11 mouse cellular contexts compared by ENCODE assay signal in the genomic region with DNA sequence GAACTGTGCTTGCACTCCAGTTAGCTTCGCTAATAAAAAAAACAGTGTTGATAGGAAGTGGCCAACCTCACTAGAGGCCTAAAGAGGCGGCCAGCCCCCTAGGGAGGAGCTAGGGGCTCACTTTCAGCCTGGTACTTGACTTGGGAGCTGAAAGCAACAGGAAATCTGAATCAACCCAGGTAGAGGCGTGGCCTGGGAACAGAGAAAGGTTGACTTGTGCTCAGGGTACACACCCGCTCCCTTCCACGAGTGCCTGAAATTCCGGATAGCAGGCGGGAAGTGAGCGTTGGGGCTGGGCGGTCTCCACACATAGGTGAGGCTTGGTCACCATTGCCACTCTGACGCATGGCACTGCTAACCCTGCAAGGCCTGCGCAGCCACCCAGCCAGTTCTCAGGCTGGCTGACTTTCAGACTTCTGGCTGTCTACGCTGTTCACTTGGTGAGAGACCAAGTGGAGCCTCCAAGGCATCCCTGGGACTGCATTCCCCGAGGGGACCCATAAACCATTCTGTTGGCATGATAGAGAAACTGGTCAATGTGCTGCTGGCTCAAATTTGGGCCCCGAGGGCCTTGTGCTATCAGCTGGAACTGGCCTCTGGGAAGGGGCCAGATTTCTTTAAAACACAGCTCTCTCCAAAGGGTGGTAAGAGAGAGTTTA. TPM values are rescaled to one million over a fixed set of nuclear protein-coding genes. Genes with fewer than 3 reads are reported as not detected.
DNase-seq lines count a peak whose midpoint lies in the region; ATAC-seq and TF ChIP-seq lines count a peak whose summit lies in the region.
"Not testable (repeated sequence)": the region's sequence is repeated elsewhere in the genome, so short reads cannot be mapped to it uniquely, and the experiment has no call there.
"Had no signal": no experiment of that assay in that cellular context is flagged by ENCODE, and none has a peak within 500 bp of the region (broad histone marks: within the 10 kb centered on the region; RNA-seq: fewer than 3 reads in every experiment).

No protein-coding gene starts in this region.

- H3K4me2 ChIP-seq in heart, embryonic 12.5 days; intestine, embryonic 14.5 days (ENCODE audit: low read length); kidney, postnatal 0 days (ENCODE audit: low read length); stomach, embryonic 14.5 days (replicated peaks; ENCODE audit: low read depth, low read length): not testable (repeated sequence)

- DNase-seq in intestine, embryonic 14.5 days (ENCODE audit: low spot score); kidney, postnatal 0 days (ENCODE audit: low spot score): not testable (repeated sequence)
- DNase-seq in lung, adult 2 months: peak; percentile 60
- DNase-seq in lung, postnatal 25 days (ENCODE audit: low spot score): peak; percentile 79
- DNase-seq in urinary bladder, postnatal 25 days (ENCODE audit: low spot score): peak; percentile 39

- H3K4me3 ChIP-seq in heart, embryonic 12.5 days; intestine, embryonic 14.5 days (ENCODE audit: low read depth, low read length); kidney, postnatal 0 days (replicated peaks; ENCODE audit: low read depth, low read length); lung, adult 2 months (replicated peaks; ENCODE audit: extremely low read depth, low read depth, low read length); stomach, embryonic 14.5 days (ENCODE audit: low read depth, low read length): not testable (repeated sequence)

- not testable (repeated sequence) for H3K27ac ChIP-seq in heart, embryonic 12.5 days (ENCODE audit: poor library complexity, severe bottlenecking); intestine, embryonic 14.5 days (ENCODE audit: low read depth); kidney, postnatal 0 days; stomach, embryonic 14.5 days (ENCODE audit: low read length)

- H3K27me3 ChIP-seq in heart, embryonic 12.5 days (replicated peaks); intestine, embryonic 14.5 days (replicated peaks; ENCODE audit: control insufficient read depth, insufficient read depth, low read length); kidney, postnatal 0 days (ENCODE audit: insufficient read depth, low read length); stomach, embryonic 14.5 days (ENCODE audit: control insufficient read depth, insufficient read depth, low read length): not testable (repeated sequence)

- not testable (repeated sequence) for TF ChIP-seq CTCF in kidney, postnatal 0 days (IDR thresholded peaks at IDR 0.05; ENCODE audit: low read depth); lung, adult 2 months (IDR thresholded peaks at IDR 0.05; ENCODE audit: insufficient read depth, low read length)

- WGBS in heart, embryonic 12.5 days: 78% methylated on average over 14 of the region's 14 CpGs
- 69% methylated on average over 14 of the region's 14 CpGs for WGBS in intestine, embryonic 14.5 days
- 75% methylated on average over 14 of the region's 14 CpGs for WGBS in kidney, postnatal 0 days
- 58% methylated on average over 14 of the region's 14 CpGs for WGBS in lung, adult 2 months
- 70% methylated on average over 14 of the region's 14 CpGs for WGBS in stomach, embryonic 14.5 days

- not testable (repeated sequence) for TF ChIP-seq POLR2A in lung, adult 2 months (IDR thresholded peaks at IDR 0.05; ENCODE audit: borderline replicate concordance, extremely low read depth, low read depth, low read length)

- not testable (repeated sequence) for H3K4me1 ChIP-seq in heart, embryonic 12.5 days (replicated peaks); intestine, embryonic 14.5 days (replicated peaks; ENCODE audit: control insufficient read depth, insufficient read depth, low read length); kidney, postnatal 0 days (replicated peaks; ENCODE audit: insufficient read depth, low read length); lung, adult 2 months (ENCODE audit: control insufficient read depth, insufficient read depth, low read length); stomach, embryonic 14.5 days (ENCODE audit: control insufficient read depth, insufficient read depth, low read length)

- H3K9me3 ChIP-seq in heart, embryonic 12.5 days (replicated peaks); intestine, embryonic 14.5 days (ENCODE audit: control insufficient read depth, low read length); kidney, postnatal 0 days (replicated peaks; ENCODE audit: low read length); stomach, embryonic 14.5 days (ENCODE audit: control insufficient read depth, low read depth, low read length): not testable (repeated sequence)

- H3K9ac ChIP-seq in heart, embryonic 12.5 days; intestine, embryonic 14.5 days (ENCODE audit: low read length); kidney, postnatal 0 days (ENCODE audit: low read depth, low read length); stomach, embryonic 14.5 days (replicated peaks; ENCODE audit: low read depth, low read length): not testable (repeated sequence)

- ATAC-seq in common myeloid progenitor, adult 5-6 weeks (replicated peaks; ENCODE audit: low read depth, poor library complexity, severe bottlenecking): peak; percentile 88
- ATAC-seq in heart, embryonic 12.5 days (ENCODE audit: insufficient number of reproducible peaks, low FRiP score): peak; percentile 60
- peak; percentile 59; the same call in 1 of the 2 replicates for ATAC-seq in intestine, embryonic 14.5 days (replicated peaks; ENCODE audit: low FRiP score, low TSS enrichment, low read depth)
- 0 out of 2 replicates have a peak, but pooled peaks have one; percentile 49 for ATAC-seq in kidney, postnatal 0 days (replicated peaks; ENCODE audit: low FRiP score, low read depth)
- ATAC-seq in stomach, embryonic 14.5 days (ENCODE audit: insufficient number of reproducible peaks, insufficient read depth, low FRiP score, low read depth): peak; percentile 74

- not testable (repeated sequence) for H3K36me3 ChIP-seq in heart, embryonic 12.5 days; intestine, embryonic 14.5 days (ENCODE audit: control insufficient read depth, insufficient read depth, low read length); kidney, postnatal 0 days (ENCODE audit: insufficient read depth, low read length); stomach, embryonic 14.5 days (ENCODE audit: control insufficient read depth, insufficient read depth, low read length)

RNA-seq across cellular contexts. Expression of gene Dynlt1f, which starts 14.8 kb away (rescaled TPM):
- 94.8 and 97.8 TPM in 2 replicates for total RNA-seq in common myeloid progenitor, adult 5-6 weeks (2017)
- 215 and 226 TPM in 2 replicates for polyA plus RNA-seq in heart, embryonic 12.5 days (2016; fragmentation: Nextera tagmentation; extraction: Ambion mirVana)
- polyA plus RNA-seq in intestine, embryonic 14.5 days (2014; fragmentation: Nextera tagmentation; extraction: Ambion mirVana): 323 and 326 TPM in 2 replicates
- polyA plus RNA-seq in kidney, postnatal 0 days (2015; fragmentation: Nextera tagmentation; extraction: Ambion mirVana): 254 and 271 TPM in 2 replicates
- polyA plus RNA-seq in lung, adult 2 months (2012; rRNA removed): 55.1 and 74.7 TPM in 2 replicates
- 302 and 326 TPM in 2 replicates for polyA plus RNA-seq in stomach, embryonic 14.5 days (2014; fragmentation: Nextera tagmentation; extraction: Ambion mirVana)

RNA-seq across cellular contexts. Expression of gene Sytl3, which starts 18.0 kb away (rescaled TPM):
- total RNA-seq in common myeloid progenitor, adult 5-6 weeks (2017): 1.1 TPM in 1 of 2 replicates, not detected in the other
- not detected in 2 replicates for polyA plus RNA-seq in heart, embryonic 12.5 days (2016; fragmentation: Nextera tagmentation; extraction: Ambion mirVana)
- 0.47 and 0.60 TPM in 2 replicates for polyA plus RNA-seq in intestine, embryonic 14.5 days (2014; fragmentation: Nextera tagmentation; extraction: Ambion mirVana)
- 2.5 and 3.2 TPM in 2 replicates for polyA plus RNA-seq in kidney, postnatal 0 days (2015; fragmentation: Nextera tagmentation; extraction: Ambion mirVana)
- polyA plus RNA-seq in lung, adult 2 months (2012; rRNA removed): 0.70 and 1.1 TPM in 2 replicates
- polyA plus RNA-seq in stomach, embryonic 14.5 days (2014; fragmentation: Nextera tagmentation; extraction: Ambion mirVana): 0.55 and 0.90 TPM in 2 replicates
- polyA plus RNA-seq: G1E; heart, embryonic 13.5 days; midbrain, embryonic 12.5 days had no signal

RNA-seq across cellular contexts. Expression of gene Dynlt1c, which starts 39.4 kb away (rescaled TPM):
- total RNA-seq in common myeloid progenitor, adult 5-6 weeks (2017): 2.6 and 5.9 TPM in 2 replicates
- 18.5 and 22.4 TPM in 2 replicates for polyA plus RNA-seq in heart, embryonic 12.5 days (2016; fragmentation: Nextera tagmentation; extraction: Ambion mirVana)
- 36.1 and 44.8 TPM in 2 replicates for polyA plus RNA-seq in intestine, embryonic 14.5 days (2014; fragmentation: Nextera tagmentation; extraction: Ambion mirVana)
- 20.8 and 21.9 TPM in 2 replicates for polyA plus RNA-seq in kidney, postnatal 0 days (2015; fragmentation: Nextera tagmentation; extraction: Ambion mirVana)
- polyA plus RNA-seq in lung, adult 2 months (2012; rRNA removed): 11.9 and 15.2 TPM in 2 replicates
- 47.0 and 47.5 TPM in 2 replicates for polyA plus RNA-seq in stomach, embryonic 14.5 days (2014; fragmentation: Nextera tagmentation; extraction: Ambion mirVana)
